Mouse (Mus musculus) testis, postnatal 10 days (tissue): ENCODE measurements around the gene Rsl24d1.
A peak's percentile ranks its signal among the peaks of the same experiment; 100 is the strongest.
"Not testable (repeated sequence)": the region's sequence is repeated elsewhere in the genome, so short reads cannot be mapped to it uniquely, and the experiment has no call there.

Source experiments
- DNase-seq: peaks from one replicate; pipeline ENCODE4 v3.0.0; 2021; ENCODE audit warnings: low spot score

The Rsl24d1 gene

GRCm38 (mm10) chr9:73112919-73113906 lies at the start of gene Rsl24d1:
TSS of gene Rsl24d1 (plus strand) at chr9:73113426.
- peak; percentile 74 for DNase-seq

GRCm38 (mm10) chr9:73063621-73064290 lies 49.5 kb upstream of the Rsl24d1 start:
- no peak for DNase-seq

DNA sequence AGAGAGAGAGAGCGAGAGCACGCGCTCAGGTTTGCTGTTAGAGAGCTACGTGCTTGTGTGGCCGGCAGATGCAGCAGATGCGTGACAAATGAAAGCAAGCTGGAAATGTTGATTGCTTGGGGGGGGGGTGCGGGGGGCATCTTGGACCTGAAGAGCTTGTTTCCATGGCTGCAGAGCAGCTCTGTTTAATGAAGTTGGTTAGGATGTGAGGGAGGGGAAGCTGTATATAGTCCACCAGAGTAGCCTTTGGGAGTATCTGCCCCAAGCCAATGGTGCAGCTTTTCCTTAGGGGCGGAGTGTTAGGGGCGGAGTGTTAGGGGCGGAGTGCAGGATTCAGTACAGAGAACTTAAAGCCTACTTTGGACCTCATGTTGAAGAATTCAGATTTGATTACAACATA lies 46.1 kb upstream of the Rsl24d1 start:
- DNase-seq: no peak

GRCm38 (mm10) chr9:73068230-73068679 lies 45.0 kb upstream of the Rsl24d1 start:
- DNase-seq: peak; percentile 52

- no peak for DNase-seq
These were observed 44.5 kb upstream of the Rsl24d1 start for GRCm38 (mm10) chr9:73068688-73069087.

- DNase-seq: no peak
These were observed 42.1 kb upstream of the Rsl24d1 start for GRCm38 (mm10) chr9:73070971-73071659.

GRCm38 (mm10) chr9:73072426-73072825 lies 40.8 kb upstream of the Rsl24d1 start:
- DNase-seq: no peak

DNA sequence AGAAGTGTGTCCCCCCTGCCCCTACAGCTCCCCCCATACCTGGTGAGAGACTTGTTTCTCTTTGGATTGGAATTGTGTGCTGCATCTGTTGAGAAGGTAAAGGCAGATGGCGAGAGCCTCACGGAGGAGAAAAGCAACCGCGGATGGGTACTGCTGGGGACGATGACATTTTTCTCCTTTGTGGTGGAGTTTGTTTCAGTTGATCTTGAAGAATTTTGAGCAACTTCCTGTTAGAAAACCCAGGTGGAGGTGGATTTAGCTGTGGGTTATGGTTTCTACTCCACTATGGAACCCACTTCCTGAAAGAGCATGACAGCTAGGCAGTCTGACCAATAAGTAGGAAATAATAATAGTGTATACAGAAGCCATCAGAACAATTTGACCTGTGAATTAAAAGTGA lies 40.1 kb upstream of the Rsl24d1 start:
- DNase-seq: no peak

GRCm38 (mm10) chr9:73079349-73079748 lies 33.9 kb upstream of the Rsl24d1 start:
- not testable (repeated sequence) for DNase-seq

GRCm38 (mm10) chr9:73079801-73080325 lies 33.4 kb upstream of the Rsl24d1 start:
- no peak for DNase-seq

- no peak for DNase-seq
These were observed 30.8 kb upstream of the Rsl24d1 start for GRCm38 (mm10) chr9:73082291-73083000.

DNA sequence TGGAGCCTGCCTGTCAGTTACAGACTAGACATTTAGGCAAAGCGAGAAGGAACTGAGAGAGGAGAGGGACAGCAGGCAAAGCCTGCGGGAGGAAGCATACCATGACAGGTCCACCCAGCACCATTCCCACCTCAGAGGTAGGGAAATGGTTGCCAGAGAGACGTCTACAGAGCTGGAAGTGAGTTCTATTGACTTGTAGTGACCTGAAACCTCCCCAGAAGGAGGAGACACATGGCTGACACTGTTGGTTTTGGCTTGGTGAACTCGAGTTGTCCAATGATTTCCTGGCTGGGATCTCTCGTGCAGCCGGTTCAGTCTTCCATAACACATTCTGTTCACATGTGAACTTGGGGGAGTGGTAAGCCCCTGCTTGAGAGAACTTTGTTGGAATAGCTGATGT lies 29.3 kb upstream of the Rsl24d1 start:
- DNase-seq: no peak

DNA sequence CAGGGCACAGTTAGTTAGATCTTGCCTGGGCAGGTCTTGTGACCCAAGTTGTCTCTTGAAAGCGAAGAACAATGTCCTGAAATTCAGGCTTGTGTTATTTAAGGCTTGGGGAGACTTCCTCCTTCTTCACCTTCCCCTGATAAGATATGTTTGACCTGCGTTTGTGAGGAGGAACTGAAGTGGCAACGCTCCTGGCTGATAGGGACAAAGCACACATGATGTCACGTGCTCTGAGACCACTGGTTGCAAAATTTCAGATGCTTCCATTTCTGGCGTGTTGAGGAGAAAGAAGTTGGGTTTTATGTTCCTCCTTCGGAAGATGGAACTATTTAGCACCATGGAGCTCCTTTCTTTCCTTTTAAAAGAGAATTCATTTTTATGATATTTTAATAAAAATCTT lies 27.4 kb upstream of the Rsl24d1 start:
- no peak for DNase-seq

GRCm38 (mm10) chr9:73087121-73087520 lies 26.1 kb upstream of the Rsl24d1 start:
- DNase-seq: no peak

DNA sequence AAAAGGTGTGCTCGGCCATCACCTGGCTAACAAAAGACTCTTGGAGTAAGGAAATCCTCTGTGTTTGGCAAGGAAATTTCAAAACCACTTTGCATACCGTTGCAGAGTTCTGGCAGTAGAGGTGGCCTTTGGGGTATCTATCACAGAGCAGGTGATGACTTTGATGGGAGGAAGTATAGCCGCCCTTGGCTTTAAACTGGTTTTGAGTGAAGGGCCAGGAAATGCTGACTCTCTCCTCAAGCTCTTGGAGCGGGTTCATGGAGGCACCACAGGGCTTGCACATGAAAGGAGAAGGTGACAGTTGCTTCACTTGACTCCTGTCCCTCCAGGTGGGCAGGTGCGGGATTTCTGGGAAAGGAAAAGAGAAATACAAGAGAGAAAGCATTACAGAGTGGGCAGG lies 25.6 kb upstream of the Rsl24d1 start:
- no peak for DNase-seq

GRCm38 (mm10) chr9:73089222-73089920 lies 23.9 kb upstream of the Rsl24d1 start:
- DNase-seq: no peak

- DNase-seq: no peak
These were observed 23.1 kb upstream of the Rsl24d1 start for GRCm38 (mm10) chr9:73090121-73090520.

DNA sequence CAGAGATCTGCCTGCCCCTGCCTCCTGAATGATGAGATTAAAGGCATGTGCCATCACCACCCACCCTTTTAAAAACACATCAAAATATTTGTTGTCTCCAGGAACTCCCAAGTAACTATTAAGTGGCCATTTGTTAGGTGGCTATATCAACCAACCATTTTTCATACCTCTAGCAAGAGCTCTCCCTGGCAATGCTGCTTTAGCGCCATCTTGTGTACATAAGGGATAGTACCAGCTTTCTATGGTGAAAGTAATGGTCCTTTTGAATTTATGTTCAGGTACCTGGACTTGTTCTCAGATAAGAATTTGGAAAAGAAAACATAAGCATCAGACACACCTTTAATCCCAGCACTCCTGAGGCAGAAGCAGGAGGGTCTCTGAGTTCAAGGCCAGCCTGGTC lies 21.5 kb upstream of the Rsl24d1 start:
- no peak for DNase-seq

- no peak for DNase-seq
These were observed 18.6 kb upstream of the Rsl24d1 start for GRCm38 (mm10) chr9:73094580-73094979.

GRCm38 (mm10) chr9:73097898-73098297 lies 15.3 kb upstream of the Rsl24d1 start:
- no peak for DNase-seq

GRCm38 (mm10) chr9:73101536-73101935 lies 11.7 kb upstream of the Rsl24d1 start, which contains the start of gene Khdc3:
TSS of gene Khdc3 (plus strand) at chr9:73101836.
- DNase-seq: no peak
